Mouse (Mus musculus): ENCODE measurements around the gene Rbm44.

Rbm44 gene

GRCm38 (mm10) chr1:91209343-91209742 lies 64.5 kb downstream of the Rbm44 start:
- no peak for DNase-seq (ENCODE audit: low read depth, low spot score)

- no peak for DNase-seq (ENCODE audit: low read depth, low spot score)
Measured at GRCm38 (mm10) chr1:91209785-91210184, 64.9 kb downstream of the Rbm44 start.

- DNase-seq (ENCODE audit: low read depth, low spot score): peak; percentile 82
Measured at GRCm38 (mm10) chr1:91211099-91211498, 66.2 kb downstream of the Rbm44 start.

GRCm38 (mm10) chr1:91211591-91212008 lies 66.7 kb downstream of the Rbm44 start:
- DNase-seq (ENCODE audit: low read depth, low spot score): no peak

GRCm38 (mm10) chr1:91215264-91215663 lies 70.4 kb downstream of the Rbm44 start:
- no peak for DNase-seq (ENCODE audit: low read depth, low spot score)

- no peak for DNase-seq (ENCODE audit: low read depth, low spot score)
Measured at GRCm38 (mm10) chr1:91215981-91216380, 71.1 kb downstream of the Rbm44 start.

GRCm38 (mm10) chr1:91216504-91217267 lies 71.8 kb downstream of the Rbm44 start:
- no peak for DNase-seq (ENCODE audit: low read depth, low spot score)

- no peak for DNase-seq (ENCODE audit: low read depth, low spot score)
Measured at GRCm38 (mm10) chr1:91219641-91220321, 74.9 kb downstream of the Rbm44 start.

- peak; percentile 62 for DNase-seq (ENCODE audit: low read depth, low spot score)
Measured at GRCm38 (mm10) chr1:91220322-91220672, 75.4 kb downstream of the Rbm44 start.

Measured in CD4-positive, CD25-positive, alpha-beta regulatory T cell, adult 2 months (primary cell).